Mouse (Mus musculus) erythroid progenitor cell, adult 5-6 weeks (primary cell): ENCODE measurements around the gene Sfxn3. TPM values are rescaled to one million over a fixed set of nuclear protein-coding genes. Genes with fewer than 3 reads are reported as not detected.
A peak's percentile ranks its signal among the peaks of the same experiment; 100 is the strongest.

Source experiments
- ATAC-seq: replicated peaks from 2 replicates; pipeline ENCODE4 v1.8.0; 2016; ENCODE audit warnings: moderate number of reproducible peaks, mild to moderate bottlenecking, moderate TSS enrichment, inconsistent platforms; ENCODE audit not compliant: poor library complexity, low FRiP score, severe bottlenecking
- total RNA-seq, 2 experiments: library from RNA; stranded (forward) in 1 of 2; stranded (reverse) in 1 of 2; fragments of 150-400 nt in 1 of 2; fragments of 186-747, 209-891 nt in 1 of 2; gene quantifications; 2 replicates each; pipeline versions ENCODE4 v1.2.3 to v1.2.4; 2015 to 2017; ENCODE audit warnings: low replicate concordance in 2 of 2

The Sfxn3 gene
- total RNA-seq, 2 experiments from 2014 or later: 1.6 to 4.6 TPM

DNA sequence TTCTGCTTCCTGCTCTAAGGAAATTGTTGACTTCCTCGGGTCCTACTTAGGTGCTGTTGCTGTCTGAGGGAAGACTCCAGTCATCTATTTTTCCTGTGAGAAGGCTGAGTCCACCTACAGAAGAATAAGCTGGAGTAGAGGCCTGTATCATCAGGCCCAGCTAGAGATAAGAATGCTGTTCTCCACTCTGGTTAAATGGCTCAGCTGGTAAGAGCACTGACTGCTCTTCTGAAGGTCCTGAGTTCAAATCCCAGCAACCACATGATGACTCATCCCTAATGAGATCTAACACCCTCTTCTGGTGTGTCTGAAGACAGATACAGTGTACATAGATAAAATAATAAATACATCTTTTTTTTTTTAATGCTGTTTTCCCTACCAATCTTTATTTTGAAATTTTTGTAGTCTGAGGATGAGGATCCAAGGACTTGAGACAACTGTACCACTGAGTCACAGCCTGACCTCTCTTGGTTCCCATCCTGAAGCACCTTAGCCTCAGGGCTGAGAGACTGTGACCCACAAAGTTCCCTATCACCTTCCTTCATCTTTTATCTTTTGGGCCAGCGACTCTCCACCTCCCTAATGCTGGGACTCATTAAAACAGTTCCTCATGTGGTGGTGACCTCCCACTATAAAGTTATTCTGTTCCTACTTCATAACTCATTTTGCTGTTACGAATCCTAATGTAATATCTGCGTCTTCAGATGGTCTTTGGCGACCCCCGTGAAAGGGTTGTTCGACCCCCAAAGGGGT lies 20.6 kb downstream of the Sfxn3 start:
- ATAC-seq: no peak

DNA sequence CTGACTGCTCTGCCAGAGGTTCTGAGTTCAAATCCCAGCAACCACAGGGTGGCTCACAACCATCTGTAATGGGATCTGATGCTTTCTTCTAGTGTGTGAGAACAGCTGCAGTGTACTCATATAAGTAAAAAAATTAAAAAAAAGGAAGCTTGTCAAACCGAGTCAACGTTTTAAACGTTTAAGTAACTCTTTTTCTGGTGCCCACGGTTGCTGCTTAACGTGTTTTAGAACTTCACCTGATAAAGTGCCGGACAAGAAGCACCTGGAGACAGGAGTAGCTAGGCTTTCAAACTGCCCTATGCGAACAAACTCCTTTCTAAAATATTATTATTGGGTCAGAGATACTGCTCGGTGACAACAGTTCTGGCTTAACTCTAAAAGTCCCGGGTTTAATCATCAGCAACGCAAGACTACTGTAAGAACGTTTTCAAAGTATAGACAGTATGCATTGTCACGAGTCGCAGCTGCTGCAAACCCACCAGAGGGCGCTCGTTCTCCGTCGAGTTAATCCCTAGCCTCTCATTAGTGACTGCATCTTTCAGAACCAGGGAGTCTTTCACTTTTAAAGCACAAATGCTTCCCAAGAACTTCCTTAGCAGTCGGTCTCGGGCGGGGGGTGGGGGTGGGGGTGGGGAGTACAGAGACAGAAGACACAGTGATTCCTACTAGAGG lies 26.7 kb downstream of the Sfxn3 start:
- ATAC-seq: peak; percentile 63

DNA sequence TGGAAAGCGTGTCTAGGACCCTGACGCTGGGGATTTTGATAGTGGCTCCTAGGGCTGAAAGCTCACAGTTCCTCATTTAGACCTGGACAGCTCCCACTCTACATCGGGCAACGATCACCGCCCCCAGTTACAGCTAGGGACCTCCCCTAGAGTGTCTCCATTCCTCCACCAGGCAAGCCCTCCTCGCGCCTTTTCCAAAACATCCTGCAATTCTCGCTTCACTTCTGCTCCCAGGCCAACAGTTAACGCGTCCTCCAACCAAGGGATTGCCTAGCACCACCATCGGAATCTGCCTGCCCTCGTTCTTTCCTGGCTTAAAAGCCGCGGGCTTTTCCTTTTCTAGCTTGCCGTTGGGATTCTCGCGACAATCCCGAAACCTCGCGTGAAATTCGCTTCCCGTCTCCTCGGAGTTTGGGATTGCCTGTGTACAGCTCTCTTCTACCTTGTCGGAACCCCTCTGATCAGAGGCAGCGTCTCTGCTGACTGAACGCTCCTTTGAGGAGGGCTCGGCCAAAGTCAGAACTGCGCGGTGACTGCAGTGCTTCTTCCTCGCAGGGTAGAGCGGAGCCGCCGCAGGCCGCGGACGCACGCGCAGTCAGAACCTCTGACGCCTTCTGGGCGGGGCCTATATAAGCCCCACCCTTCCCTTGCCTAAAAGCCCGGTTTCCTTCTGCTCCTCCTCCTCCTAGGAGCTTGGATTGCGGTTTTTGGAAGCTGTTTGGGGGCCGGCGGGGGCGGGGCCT lies 27.4 kb downstream of the Sfxn3 start, which contains the start of gene Kazald1:
Gene Kazald1, plus strand, starts transcription at position 662 of the 743 bp plus-strand sequence.
- ATAC-seq: peak; percentile 83

DNA sequence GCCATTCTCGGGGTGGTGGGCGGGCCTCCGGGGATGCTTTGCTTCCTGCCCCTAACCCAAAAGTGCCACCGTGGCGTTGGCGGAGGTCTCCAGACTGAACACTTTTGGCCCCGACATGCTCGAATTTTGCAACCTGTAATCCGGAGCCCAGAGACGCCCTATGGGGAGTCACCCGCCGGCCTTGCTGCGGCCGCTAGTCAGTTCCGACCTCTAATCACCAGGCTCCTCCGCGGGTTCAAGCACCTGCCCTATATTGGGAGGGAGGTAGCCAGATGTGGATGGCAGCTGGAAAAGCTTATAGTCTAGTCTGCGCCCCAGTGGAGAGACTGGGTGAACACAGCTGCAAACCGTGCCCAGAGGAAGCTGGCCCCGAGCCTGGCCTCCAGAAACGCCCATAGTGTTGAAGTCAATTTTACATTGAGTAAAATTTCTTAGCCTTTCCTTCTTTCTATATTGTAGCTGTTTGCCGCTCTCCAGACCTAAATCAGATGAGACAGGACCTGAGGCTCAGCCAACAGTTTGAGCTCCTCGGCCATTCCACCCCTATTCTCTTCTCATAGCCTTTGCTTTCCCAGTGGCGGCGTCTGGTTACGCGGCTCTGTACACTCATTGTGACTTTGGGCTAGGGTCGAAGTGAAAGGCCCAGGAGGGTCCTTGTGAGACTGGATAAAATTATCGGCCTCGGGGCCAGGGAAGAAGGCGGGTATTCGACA lies 28.2 kb downstream of the Sfxn3 start:
- peak; percentile 32 for ATAC-seq

DNA sequence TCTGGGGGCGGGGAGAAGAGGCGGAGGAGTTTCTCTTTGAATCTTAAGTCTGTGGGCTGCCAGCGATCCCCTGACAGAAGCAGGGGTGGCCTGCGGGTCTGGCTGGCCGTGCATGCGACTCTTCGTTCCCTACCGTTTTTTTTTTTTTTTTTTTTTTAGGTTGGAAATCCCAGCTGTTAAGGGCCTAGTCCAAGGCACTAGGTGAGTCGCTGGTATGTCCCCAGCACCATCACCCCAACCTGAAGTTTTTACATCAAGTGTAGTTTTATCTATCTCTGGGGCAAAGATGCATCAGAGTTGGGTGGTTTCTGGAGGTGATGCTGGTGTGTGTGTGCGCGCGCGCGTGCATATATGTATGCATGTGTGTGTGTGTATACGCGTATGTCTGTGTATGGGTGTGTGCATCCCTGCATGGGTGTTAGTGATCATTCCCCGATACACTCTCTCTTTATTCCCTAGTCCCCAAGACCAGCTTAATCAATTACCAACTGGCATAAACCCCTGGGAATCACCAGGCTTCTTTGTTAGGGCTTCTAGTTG lies 28.8 kb downstream of the Sfxn3 start:
- no peak for ATAC-seq

DNA sequence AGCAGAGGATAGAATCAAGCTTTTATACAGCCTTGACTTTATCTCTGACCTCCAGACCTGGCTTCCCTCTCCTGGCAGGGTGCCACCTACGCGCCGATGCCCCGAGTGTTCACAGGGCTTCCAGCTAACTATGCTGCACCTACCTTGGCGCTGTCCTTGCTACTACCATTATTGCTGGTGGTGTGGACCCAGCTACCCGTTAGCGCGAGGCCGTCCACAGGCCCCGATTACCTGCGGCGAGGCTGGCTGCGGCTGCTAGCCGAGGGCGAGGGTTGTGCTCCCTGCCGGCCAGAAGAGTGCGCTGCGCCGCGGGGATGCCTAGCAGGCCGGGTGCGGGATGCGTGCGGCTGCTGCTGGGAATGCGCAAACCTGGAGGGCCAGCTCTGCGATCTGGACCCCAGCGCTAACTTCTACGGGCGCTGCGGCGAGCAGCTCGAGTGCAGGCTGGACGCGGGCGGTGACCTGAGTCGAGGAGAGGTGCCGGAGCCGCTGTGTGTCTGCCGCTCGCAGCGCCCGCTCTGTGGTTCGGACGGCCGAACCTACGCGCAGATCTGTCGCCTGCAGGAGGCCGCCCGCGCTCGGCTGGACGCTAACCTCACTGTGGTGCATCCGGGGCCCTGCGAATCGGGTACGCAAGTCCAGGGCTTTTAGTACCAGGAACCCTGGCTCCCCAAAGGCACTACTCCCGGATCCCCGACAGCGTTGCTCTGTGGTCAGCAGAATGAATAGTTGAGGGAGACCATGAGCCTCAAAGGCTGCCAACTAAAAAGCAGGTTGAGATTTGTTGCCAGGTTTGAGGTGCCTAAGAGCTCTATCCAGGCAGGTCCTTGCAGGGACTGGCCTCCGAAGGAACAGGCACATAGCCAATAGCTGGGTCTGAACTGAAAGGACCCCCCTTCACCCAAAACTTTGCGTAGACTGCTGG lies 29.5 kb downstream of the Sfxn3 start:
- ATAC-seq: peak; percentile 47

DNA sequence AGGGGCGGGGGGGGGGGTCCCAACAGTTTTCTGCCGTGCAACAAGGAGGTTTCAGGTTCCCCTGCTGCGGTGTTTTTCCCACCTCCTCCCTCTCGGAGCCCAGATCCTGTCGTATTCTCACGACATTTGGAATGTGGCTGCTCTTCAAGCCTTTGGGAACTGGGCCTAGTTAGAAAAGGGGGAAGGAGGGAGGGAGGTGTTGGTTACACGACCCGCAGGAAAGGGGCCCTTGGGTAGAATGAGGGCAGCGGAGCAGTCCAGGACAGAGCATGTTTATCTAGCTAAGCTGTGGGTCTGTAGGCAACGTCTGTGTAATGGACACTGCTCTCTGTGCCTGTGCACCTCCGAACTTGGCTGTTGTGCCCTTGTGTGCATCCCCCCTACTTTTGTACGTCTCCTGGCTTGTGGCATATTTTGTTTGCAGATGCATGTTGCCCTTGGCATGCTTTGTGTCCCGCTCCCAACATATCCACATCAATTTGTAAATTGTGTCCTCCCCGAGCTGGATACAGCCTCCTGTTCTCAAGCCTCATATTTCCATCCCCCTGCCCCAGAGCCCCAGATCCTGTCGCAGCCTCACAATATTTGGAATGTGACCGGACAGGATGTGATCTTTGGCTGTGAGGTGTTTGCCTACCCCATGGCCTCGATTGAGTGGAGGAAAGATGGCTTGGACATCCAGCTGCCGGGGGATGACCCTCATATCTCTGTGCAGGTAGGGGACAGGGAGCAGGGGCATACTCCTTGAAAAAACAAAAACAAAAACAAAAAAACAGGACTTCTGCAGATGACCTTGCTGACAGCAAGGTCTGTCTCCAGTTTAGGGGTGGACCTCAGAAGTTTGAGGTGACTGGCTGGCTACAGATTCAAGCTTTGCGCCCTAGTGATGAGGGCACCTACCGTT lies 30.7 kb downstream of the Sfxn3 start:
- ATAC-seq: no peak

DNA sequence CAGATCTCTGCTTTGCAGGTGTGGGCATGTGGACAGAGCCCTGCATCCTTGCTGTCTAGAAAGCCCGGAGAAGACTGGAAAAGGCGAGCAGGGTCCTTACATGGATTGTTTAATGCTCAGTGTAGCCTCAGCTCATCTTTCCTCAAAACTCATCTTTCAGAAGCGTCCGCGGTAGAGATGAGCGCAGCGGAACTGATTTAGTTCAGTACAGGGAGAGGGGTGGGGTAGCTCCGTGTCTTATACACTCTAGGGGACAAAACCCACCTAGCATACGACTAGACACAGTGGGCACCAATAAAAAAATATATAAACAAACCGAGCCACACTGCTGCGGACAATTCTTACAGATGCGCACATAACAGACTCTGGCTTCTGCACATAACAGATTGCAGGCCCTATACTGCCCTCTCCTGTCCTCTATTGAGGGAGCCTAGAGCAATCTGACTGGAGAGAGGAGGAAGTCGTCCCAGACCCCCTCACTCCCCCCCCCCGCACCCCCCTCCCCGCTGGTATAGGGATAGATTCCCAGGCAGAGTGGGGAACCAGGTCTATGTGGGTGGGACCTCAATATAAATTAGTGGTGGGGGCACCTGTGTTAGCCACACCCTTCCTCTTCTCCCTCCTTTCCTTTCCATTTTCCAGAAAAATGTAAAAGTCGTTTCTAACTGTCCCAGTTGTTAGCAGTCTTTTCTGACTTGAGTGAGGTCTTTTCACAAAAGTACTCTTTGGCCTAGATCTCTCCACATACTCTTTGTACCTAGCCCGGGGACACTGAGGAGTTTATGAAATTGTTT lies 31.9 kb downstream of the Sfxn3 start:
- ATAC-seq: no peak

DNA sequence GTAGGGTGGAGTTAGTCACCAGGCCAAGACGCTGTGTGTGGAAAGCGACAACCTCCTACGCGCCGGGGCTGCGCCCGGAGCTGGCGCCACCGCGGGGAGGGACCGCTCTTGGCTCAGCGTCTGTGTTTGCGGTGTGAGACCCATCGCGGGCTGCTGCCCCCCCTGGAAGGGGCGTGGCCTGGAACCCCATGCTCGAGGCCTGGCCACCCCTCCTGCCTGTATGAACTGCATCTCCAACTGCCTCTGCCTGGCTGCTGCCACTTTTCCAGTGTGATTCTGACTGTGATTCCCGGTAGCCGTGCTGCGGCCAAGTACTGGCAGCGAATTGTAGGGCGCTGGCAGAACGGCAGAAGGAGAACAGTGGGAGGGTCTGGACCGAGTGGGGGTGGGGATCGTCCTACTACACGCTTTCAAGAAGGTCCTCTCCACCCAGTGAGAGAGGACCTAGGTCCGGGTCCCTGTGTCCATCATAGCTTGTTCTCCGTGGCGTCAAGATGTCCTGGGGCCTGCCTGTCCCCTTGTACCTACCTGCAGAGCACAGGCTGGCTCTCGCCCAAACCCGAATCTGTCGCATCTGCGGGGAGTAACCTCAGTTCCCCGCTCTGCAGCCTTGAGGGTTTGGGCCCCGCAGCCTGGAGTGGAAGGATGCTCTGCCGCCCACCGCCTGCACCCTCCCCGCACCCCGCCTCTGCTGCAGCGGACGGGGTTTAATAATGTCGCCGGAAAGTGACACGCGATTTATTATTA lies 32.6 kb downstream of the Sfxn3 start:
- ATAC-seq: no peak

DNA sequence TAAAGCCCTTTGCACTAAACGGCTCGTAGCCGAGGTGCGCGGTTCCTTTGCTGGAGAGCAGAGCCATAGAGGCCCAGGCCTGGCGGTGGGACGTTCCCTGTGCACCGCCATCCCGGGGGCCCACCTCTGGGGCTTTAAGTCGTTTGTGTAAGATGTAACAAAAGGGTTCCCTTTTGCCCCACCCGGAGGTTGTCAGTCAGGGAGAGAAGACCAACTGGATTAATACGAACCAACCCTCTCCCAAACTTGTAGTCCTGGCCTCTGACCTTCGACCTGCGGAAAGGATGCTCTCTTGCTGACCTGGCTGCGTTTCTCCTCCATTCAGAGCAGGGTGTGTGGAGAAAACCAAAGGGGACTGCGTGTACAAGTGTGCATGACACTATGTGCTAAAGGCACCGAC lies 33.4 kb downstream of the Sfxn3 start:
- no peak for ATAC-seq

DNA sequence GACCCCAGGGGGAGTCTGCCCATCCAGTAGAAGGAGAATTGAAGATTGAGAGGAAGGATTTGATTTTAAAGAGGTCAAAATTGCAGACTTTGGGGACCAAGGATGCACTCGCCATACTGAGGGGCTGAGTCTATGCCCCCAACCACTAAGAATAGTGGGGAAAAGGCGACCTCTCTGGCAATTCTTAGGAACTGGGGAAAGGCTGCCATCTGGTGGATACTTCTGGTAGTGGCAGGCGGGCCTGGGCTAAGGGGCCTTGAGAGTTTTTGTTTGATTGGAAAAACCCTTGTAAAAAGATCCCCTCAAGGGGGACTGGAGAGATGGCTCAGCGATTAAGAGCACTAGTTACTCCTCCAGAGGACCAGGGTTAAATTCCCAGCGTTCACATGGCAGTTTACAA lies 34.0 kb downstream of the Sfxn3 start:
- ATAC-seq: no peak

DNA sequence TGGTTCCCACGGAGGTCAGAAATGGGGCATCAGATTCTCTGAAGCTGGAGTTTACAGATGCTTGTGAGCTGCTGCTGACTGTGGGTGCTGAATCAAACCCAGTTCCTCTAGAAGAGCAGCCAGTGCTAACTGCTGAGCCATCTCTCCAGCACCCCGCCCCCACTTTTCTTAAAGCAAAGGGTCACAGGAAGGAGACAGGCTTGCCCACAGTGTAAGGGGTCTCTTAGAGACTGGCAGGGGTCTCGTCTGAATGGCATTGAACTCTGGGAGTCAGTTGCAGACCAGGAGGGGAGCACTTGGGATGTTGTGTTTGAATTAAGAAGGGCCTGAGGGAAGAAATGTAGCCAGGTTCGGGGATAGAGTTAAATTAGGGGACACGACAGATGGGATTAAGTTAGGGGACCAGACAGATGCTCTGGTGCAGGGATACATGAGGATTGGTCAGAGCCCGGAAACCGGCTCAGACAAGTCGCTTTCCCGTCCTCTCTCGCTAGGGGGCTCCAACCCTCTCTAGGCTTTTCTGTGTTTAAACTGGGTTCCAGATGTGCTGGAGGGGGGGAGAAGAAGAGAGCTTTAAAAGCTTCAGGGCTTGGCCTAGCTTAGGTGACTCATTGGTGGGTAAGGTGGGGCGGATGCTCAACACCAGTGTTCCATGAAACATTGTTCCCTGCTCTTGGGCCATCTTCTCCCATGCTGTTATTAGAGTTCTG lies 34.7 kb downstream of the Sfxn3 start:
- ATAC-seq: no peak

DNA sequence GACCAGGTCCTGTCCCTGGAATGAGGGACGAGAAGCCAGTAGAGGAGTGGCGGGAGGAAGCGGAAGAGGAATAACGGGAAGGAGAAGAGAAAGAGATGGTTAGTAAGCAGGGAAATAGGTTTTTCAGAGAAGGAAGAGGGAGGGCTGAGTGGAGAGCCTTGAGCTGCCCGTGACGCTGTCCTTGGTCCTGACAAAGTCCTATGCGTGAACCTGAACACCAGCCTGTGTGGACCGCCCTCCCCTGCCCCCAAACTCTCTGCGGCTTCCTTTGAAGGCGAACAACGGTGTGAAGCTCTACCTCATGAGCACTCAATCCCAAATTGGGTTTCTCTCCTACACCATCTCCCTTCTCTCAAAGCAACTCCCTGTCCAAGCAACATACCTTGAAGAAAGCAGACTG lies 50.6 kb downstream of the Sfxn3 start:
- ATAC-seq: no peak

DNA sequence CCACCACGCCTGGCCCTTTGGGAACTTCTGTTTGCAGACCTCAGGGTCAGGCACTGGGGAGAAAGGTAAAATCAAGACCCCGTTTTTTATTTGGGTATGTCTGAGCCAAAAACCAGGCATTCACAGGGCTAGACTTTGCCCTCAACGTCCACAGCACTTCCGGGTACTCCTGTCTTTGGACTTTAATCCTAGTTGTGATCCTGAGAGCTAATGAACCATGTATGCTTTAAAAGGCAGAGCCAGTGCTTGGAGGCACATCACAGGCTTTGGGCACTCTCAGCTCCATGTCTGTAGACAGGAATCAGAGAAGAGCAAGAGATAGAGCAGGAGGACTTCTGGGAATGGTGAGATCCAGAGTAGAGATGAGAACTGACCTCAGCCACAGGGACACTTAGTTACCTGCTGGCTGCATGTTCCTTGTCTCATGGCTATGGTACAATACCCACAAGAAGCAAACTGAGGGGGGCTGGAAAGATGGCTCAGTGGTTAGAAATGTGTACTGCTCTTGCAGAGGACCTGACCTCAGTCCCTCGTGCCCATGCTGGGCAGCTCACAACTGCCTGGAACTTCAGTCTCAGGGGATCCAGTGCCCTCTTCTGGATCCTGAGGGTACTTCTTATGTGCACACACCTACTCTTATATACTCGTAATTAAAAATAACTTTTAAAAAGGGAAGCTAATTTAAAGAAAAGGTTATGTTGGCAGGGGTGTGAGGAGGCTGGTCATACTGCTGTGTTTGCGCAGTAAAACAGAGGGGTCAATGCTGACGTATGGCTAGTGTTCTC lies 53.4 kb downstream of the Sfxn3 start:
- no peak for ATAC-seq

DNA sequence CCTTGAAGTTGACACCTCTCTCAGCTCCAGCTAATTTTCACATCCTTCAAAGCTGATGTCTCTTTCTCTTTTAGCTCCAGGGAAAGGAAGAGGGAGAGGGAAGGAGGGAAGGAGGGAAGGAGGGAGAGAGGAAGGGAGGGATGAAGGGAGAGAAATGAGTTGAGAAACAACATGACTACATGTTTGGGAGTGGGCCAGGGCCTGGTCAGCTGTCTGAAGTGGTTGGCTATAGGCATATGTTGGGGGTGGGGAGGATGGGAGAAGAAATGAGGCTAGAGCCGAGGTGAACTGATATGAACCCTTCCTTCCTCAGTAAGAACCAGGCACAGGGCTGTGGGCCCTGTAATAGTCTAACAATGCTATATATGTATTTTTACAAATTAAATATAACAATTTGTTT lies 58.3 kb downstream of the Sfxn3 start:
- no peak for ATAC-seq
